Mouse (Mus musculus): ENCODE measurements at regions not wholly inside any gene's neighbourhood (a gene's known extent, or its start where the extent isn't known, plus 50 kb on each side); places are given as distances from the start of the nearest gene placed in this dataset.
"Not testable (repeated sequence)": the region's sequence is repeated elsewhere in the genome, so short reads cannot be mapped to it uniquely, and the experiment has no call there.

GRCm38 (mm10) chr7:138497771-138498170 lies 100.2 kb upstream of the Tcerg1l start:
- no peak for DNase-seq (ENCODE audit: low read depth, low spot score)

GRCm38 (mm10) chr7:138497202-138497601 lies 99.7 kb upstream of the Tcerg1l start:
- DNase-seq (ENCODE audit: low read depth, low spot score) = no peak

- DNase-seq (ENCODE audit: low read depth, low spot score) = no peak
Observed at GRCm38 (mm10) chr7:138493661-138494060, 96.1 kb upstream of the Tcerg1l start.

GRCm38 (mm10) chr7:138492261-138492660 lies 94.7 kb upstream of the Tcerg1l start:
- no peak for DNase-seq (ENCODE audit: low read depth, low spot score)

- no peak for DNase-seq (ENCODE audit: low read depth, low spot score)
Observed at GRCm38 (mm10) chr7:138489471-138489870, 91.9 kb upstream of the Tcerg1l start.

GRCm38 (mm10) chr7:138488201-138488720 lies 90.7 kb upstream of the Tcerg1l start:
- no peak for DNase-seq (ENCODE audit: low read depth, low spot score)

- DNase-seq (ENCODE audit: low read depth, low spot score) = no peak
Observed at GRCm38 (mm10) chr7:138472891-138473455, 75.4 kb upstream of the Tcerg1l start.

GRCm38 (mm10) chr7:138472371-138472770 lies 74.8 kb upstream of the Tcerg1l start:
- no peak for DNase-seq (ENCODE audit: low read depth, low spot score)

GRCm38 (mm10) chr7:138469211-138469610 lies 71.7 kb upstream of the Tcerg1l start:
- no peak for DNase-seq (ENCODE audit: low read depth, low spot score)

- DNase-seq (ENCODE audit: low read depth, low spot score) = no peak
Observed at GRCm38 (mm10) chr7:138468436-138468835, 70.9 kb upstream of the Tcerg1l start.

GRCm38 (mm10) chr7:138467981-138468380 lies 70.5 kb upstream of the Tcerg1l start:
- no peak for DNase-seq (ENCODE audit: low read depth, low spot score)

GRCm38 (mm10) chr7:138467386-138467785 lies 69.9 kb upstream of the Tcerg1l start:
- no peak for DNase-seq (ENCODE audit: low read depth, low spot score)

GRCm38 (mm10) chr7:138457964-138458363 lies 60.4 kb upstream of the Tcerg1l start:
- DNase-seq (ENCODE audit: low read depth, low spot score) = no peak

- no peak for DNase-seq (ENCODE audit: low read depth, low spot score)
Observed at GRCm38 (mm10) chr7:138455371-138455770, 57.8 kb upstream of the Tcerg1l start.

GRCm38 (mm10) chr7:138454498-138455225 lies 57.1 kb upstream of the Tcerg1l start:
- DNase-seq (ENCODE audit: low read depth, low spot score) = not testable (repeated sequence)

GRCm38 (mm10) chr7:138451321-138451720 lies 53.8 kb upstream of the Tcerg1l start:
- DNase-seq (ENCODE audit: low read depth, low spot score) = no peak

GRCm38 (mm10) chr7:138448519-138448918 lies 51.0 kb upstream of the Tcerg1l start:
- DNase-seq (ENCODE audit: low read depth, low spot score) = no peak
